Mouse (Mus musculus): ENCODE measurements around the gene Tmem239. TPM values are rescaled to one million over a fixed set of nuclear protein-coding genes. Genes with fewer than 3 reads are reported as not detected.

Gene Tmem239
- polyA plus RNA-seq, 1 experiment from 2014 or later: not detected

GRCm38 (mm10) chr2:130390993-130391625 lies 15.2 kb upstream of the Tmem239 start:
- Histone ChIP-seq H3K4me3 (replicated peaks) (no peak overlapping the region), H3K4me1 (no peaks in the 10 kb centered on the region), H3K9me3 (no peaks in the 10 kb centered on the region), H3K27me3 (peaks cover 3% of the 10 kb centered on the region; the same call in 1 of the 2 replicates), H3K4me2 (no peak overlapping the region), H3K36me3 (replicated peaks) (peaks cover 10% of the 10 kb centered on the region; the same call in 1 of the 2 replicates), H3K27ac (no peak overlapping the region), H3K9ac (no peak overlapping the region)
- ATAC-seq (ENCODE audit: low FRiP score): no peak
- WGBS: 90% methylated on average over 11 of the region's 11 CpGs

DNA sequence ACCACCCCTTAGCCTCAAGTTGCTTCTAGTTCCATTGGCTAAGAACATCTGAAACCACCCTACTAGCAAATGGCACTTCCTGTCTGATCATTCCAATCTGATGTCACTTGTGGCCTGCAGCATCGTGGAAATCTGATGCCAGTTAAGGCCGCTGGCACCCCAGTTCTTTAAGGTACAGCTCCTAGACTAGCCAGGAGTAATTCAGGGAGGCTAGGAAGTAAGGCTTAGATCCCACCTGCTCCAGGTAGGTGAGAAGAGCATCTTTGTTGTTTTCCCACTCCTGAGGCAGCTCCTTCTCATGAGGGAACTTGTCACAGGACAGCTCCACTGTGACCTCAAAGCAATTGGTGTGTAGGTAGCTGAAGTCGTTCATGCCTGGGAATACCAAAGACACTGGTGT lies 13.4 kb upstream of the Tmem239 start:
- Histone ChIP-seq H3K27ac (no peak overlapping the region), H3K9me3 (no peaks in the 10 kb centered on the region), H3K4me2 (no peak overlapping the region), H3K4me1 (peaks cover 14% of the 10 kb centered on the region), H3K27me3 (peaks cover 7% of the 10 kb centered on the region; the same call in 1 of the 2 replicates), H3K9ac (no peak overlapping the region), H3K36me3 (replicated peaks) (peaks cover 10% of the 10 kb centered on the region; the same call in 1 of the 2 replicates), H3K4me3 (replicated peaks) (no peak overlapping the region)
- ATAC-seq (ENCODE audit: low FRiP score): no peak
- 86% methylated on average over 3 of the region's 3 CpGs for WGBS

DNA sequence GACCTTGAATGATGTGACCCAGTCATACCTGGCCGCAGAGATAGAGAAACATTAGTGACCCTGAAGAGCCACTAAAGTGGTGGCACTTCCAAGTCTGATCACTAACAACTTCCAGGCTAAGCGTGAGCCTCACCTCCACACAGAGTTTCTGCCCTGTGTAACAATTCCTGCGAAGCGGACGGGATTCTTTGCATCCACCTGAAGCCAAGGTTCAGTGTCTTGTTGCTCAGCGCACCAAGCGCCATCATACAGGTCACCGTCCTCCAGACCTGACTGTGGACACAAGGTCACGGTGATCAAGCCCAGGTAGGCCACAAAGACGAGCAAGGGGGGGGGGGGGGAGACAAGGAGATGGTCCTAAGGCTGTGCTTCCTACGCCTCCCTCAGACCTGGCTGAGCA lies 10.6 kb upstream of the Tmem239 start:
- H3K4me1 ChIP-seq: peaks cover 22% of the 10 kb centered on the region
- no peak overlapping the region for H3K4me2 ChIP-seq
- H3K4me3 ChIP-seq (replicated peaks): no peak overlapping the region
- WGBS: 91% methylated on average over 11 of the region's 11 CpGs
- peaks cover 23% of the 10 kb centered on the region for H3K27me3 ChIP-seq
- no peak overlapping the region for H3K27ac ChIP-seq
- 0 out of 2 replicates have a peak, but pooled peaks cover 10% of the 10 kb centered on the region for H3K36me3 ChIP-seq (replicated peaks)
- H3K9ac ChIP-seq: no peak overlapping the region
- no peaks in the 10 kb centered on the region for H3K9me3 ChIP-seq
- no peak for ATAC-seq (ENCODE audit: low FRiP score)

- Histone ChIP-seq H3K9ac (peak within 1 kb of the TSS; percentile 65), H3K27ac (no peak within 1 kb of the TSS), H3K4me1 (peaks cover 28% of the 10 kb centered on the region), H3K36me3 (replicated peaks) (0 out of 2 replicates have a peak, but pooled peaks cover 10% of the 10 kb centered on the region), H3K9me3 (no peaks in the 10 kb centered on the region), H3K4me3 (replicated peaks) (peak within 1 kb of the TSS; percentile 59), H3K4me2 (peak within 1 kb of the TSS; percentile 98), H3K27me3 (peaks cover 23% of the 10 kb centered on the region)
- peak; percentile 81 for ATAC-seq (ENCODE audit: low FRiP score)
- WGBS: 1% methylated on average over 46 of the region's 53 CpGs
These were observed 8.9 kb upstream of the Tmem239 start, which contains the start of gene Cpxm1 for GRCm38 (mm10) chr2:130397186-130397985. Cpxm1 (minus strand) TSS chr2:130397574.

GRCm38 (mm10) chr2:130398091-130398490 lies 8.2 kb upstream of the Tmem239 start:
- Histone ChIP-seq H3K4me3 (replicated peaks) (peak overlapping the region; percentile 59), H3K9me3 (no peaks in the 10 kb centered on the region), H3K36me3 (replicated peaks) (0 out of 2 replicates have a peak, but pooled peaks cover 3% of the 10 kb centered on the region), H3K4me2 (peak overlapping the region; percentile 98), H3K27ac (no peak overlapping the region), H3K9ac (peak overlapping the region; percentile 65; the same call in 1 of the 2 replicates), H3K4me1 (peaks cover 28% of the 10 kb centered on the region), H3K27me3 (peaks cover 26% of the 10 kb centered on the region)
- no peak; the same call in 1 of the 2 replicates for ATAC-seq (ENCODE audit: low FRiP score)
- 15% methylated on average over 14 of the region's 14 CpGs for WGBS

DNA sequence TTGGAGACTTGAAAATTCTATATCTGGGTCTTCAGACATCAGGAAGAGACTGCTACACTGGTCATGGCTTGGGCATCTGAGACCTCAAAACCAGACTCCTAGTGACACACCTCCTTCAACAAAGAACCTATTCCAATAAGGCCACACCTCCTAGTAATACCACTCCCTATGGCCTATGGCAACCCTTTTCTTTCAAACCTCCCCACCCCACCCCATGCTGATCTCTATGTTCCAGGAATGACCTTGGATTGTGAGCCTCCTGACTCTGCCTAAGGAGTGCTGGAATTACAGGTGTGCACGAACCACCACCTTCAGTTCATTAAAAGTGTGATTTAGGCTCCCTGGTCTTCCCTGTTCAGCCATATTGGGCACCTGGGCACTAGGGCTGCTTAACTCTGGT lies 6.2 kb upstream of the Tmem239 start:
- Histone ChIP-seq H3K4me1 (peaks cover 28% of the 10 kb centered on the region), H3K4me2 (no peak overlapping the region), H3K36me3 (replicated peaks) (no peaks in the 10 kb centered on the region), H3K9me3 (no peaks in the 10 kb centered on the region), H3K27ac (no peak overlapping the region), H3K9ac (no peak overlapping the region), H3K4me3 (replicated peaks) (no peak overlapping the region), H3K27me3 (peaks cover 26% of the 10 kb centered on the region)
- WGBS: 97% methylated on average over 1 of the region's 1 CpGs
- ATAC-seq (ENCODE audit: low FRiP score): no peak

DNA sequence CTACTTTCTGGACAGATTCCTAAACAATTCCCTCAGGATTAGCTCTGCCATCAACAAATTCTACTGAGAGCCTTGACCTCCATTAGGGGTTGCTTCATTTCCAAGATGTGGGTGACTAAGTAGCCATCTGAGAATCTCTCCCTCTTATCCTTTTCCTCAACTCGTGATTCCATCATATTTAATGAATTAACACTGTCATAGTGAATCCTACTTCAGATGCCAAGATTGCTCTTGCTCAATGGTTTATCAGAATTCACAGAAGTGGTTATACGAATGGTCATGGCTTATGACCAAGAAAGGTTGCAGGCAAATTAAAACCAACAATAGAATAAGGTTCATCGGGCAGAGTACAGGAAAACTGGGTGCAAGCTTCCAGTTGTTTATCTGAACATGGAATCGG lies 4.4 kb upstream of the Tmem239 start:
- Histone ChIP-seq H3K4me3 (replicated peaks) (no peak overlapping the region), H3K36me3 (replicated peaks) (no peaks in the 10 kb centered on the region), H3K27me3 (peaks cover 32% of the 10 kb centered on the region), H3K9ac (no peak overlapping the region), H3K4me1 (peaks cover 22% of the 10 kb centered on the region), H3K9me3 (no peaks in the 10 kb centered on the region), H3K27ac (no peak overlapping the region), H3K4me2 (no peak overlapping the region)
- no peak for ATAC-seq (ENCODE audit: low FRiP score)
- WGBS: 84% methylated on average over 4 of the region's 4 CpGs

GRCm38 (mm10) chr2:130404939-130405338 lies 1.3 kb upstream of the Tmem239 start, which contains the start of the genes Gm28372 and 1700020A23Rik:
Gm28372 (plus strand) TSS chr2:130405239.
1700020A23Rik (plus strand) TSS chr2:130405259.
- H3K9me3 ChIP-seq: no peaks in the 10 kb centered on the region
- H3K4me3 ChIP-seq (replicated peaks): no peak within 1 kb of the TSS
- H3K27ac ChIP-seq: no peak within 1 kb of the TSS
- no peak within 1 kb of the TSS for H3K4me2 ChIP-seq
- peaks cover 14% of the 10 kb centered on the region; the same call in 1 of the 2 replicates for H3K4me1 ChIP-seq
- H3K9ac ChIP-seq: no peak within 1 kb of the TSS
- no peak for ATAC-seq (ENCODE audit: low FRiP score)
- 90% methylated on average over 1 of the region's 1 CpGs for WGBS
- H3K36me3 ChIP-seq (replicated peaks): no peaks in the 10 kb centered on the region
- H3K27me3 ChIP-seq: peaks cover 29% of the 10 kb centered on the region

GRCm38 (mm10) chr2:130408194-130408593 lies 1.9 kb downstream of the Tmem239 start:
- peaks cover 25% of the 10 kb centered on the region for H3K27me3 ChIP-seq
- ATAC-seq (ENCODE audit: low FRiP score): no peak
- no peak overlapping the region for H3K4me3 ChIP-seq (replicated peaks)
- H3K27ac ChIP-seq: no peak overlapping the region
- H3K9ac ChIP-seq: no peak overlapping the region
- peaks cover 11% of the 10 kb centered on the region; the same call in 1 of the 2 replicates for H3K4me1 ChIP-seq
- H3K9me3 ChIP-seq: no peaks in the 10 kb centered on the region
- 19% methylated on average over 6 of the region's 6 CpGs for WGBS
- H3K4me2 ChIP-seq: no peak overlapping the region
- no peaks in the 10 kb centered on the region for H3K36me3 ChIP-seq (replicated peaks)

GRCm38 (mm10) chr2:130411558-130412495 lies 5.5 kb downstream of the Tmem239 start:
- Histone ChIP-seq H3K4me2 (no peak overlapping the region), H3K36me3 (replicated peaks) (no peaks in the 10 kb centered on the region), H3K9ac (no peak overlapping the region), H3K4me3 (replicated peaks) (no peak overlapping the region), H3K9me3 (no peaks in the 10 kb centered on the region), H3K27me3 (peaks cover 17% of the 10 kb centered on the region), H3K4me1 (peaks cover 11% of the 10 kb centered on the region; the same call in 1 of the 2 replicates), H3K27ac (no peak overlapping the region)
- WGBS: 38% methylated on average over 16 of the region's 16 CpGs
- ATAC-seq (ENCODE audit: low FRiP score): peak; percentile 84; the same call in 1 of the 2 replicates

- H3K27me3 ChIP-seq: peaks cover 10% of the 10 kb centered on the region
- no peaks in the 10 kb centered on the region for H3K9me3 ChIP-seq
- no peaks in the 10 kb centered on the region for H3K36me3 ChIP-seq (replicated peaks)
- no peak overlapping the region for H3K9ac ChIP-seq
- H3K4me2 ChIP-seq: no peak overlapping the region
- ATAC-seq (ENCODE audit: low FRiP score): no peak
- no peak overlapping the region for H3K27ac ChIP-seq
- peaks cover 11% of the 10 kb centered on the region; the same call in 1 of the 2 replicates for H3K4me1 ChIP-seq
- no peak overlapping the region for H3K4me3 ChIP-seq (replicated peaks)
- WGBS: 82% methylated on average over 3 of the region's 3 CpGs
These were observed 6.5 kb downstream of the Tmem239 start for GRCm38 (mm10) chr2:130412775-130413174.
